Mouse (Mus musculus): ENCODE data around the gene Gpr180.
"Not testable (repeated sequence)": the region's sequence is repeated elsewhere in the genome, so short reads cannot be mapped to it uniquely, and the experiment has no call there.

The Gpr180 gene

GRCm38 (mm10) chr14:118151651-118152293 is 14.8 kb downstream of the Gpr180 start:
- DNase-seq (ENCODE audit: low read depth, low spot score), result peak; percentile 68

- DNase-seq (ENCODE audit: low read depth, low spot score), result no peak
Measured at GRCm38 (mm10) chr14:118152294-118152651, 15.3 kb downstream of the Gpr180 start.

GRCm38 (mm10) chr14:118156056-118156455 is 19.1 kb downstream of the Gpr180 start:
- DNase-seq (ENCODE audit: low read depth, low spot score), result not testable (repeated sequence)

- DNase-seq (ENCODE audit: low read depth, low spot score), result no peak
Measured at GRCm38 (mm10) chr14:118156740-118157139, 19.8 kb downstream of the Gpr180 start.

- peak; percentile 59 for DNase-seq (ENCODE audit: low read depth, low spot score)
Measured at GRCm38 (mm10) chr14:118157146-118157545, 20.2 kb downstream of the Gpr180 start.

- DNase-seq (ENCODE audit: low read depth, low spot score), result no peak
Measured at GRCm38 (mm10) chr14:118161751-118162150, 24.8 kb downstream of the Gpr180 start.

- peak; percentile 66 for DNase-seq (ENCODE audit: low read depth, low spot score)
Measured at GRCm38 (mm10) chr14:118162640-118163039, 25.7 kb downstream of the Gpr180 start.

GRCm38 (mm10) chr14:118168776-118169175 is 31.8 kb downstream of the Gpr180 start:
- DNase-seq (ENCODE audit: low read depth, low spot score), result no peak

- no peak for DNase-seq (ENCODE audit: low read depth, low spot score)
Measured at GRCm38 (mm10) chr14:118173590-118174203, 36.7 kb downstream of the Gpr180 start.

- DNase-seq (ENCODE audit: low read depth, low spot score), result no peak
Measured at GRCm38 (mm10) chr14:118175071-118175693, 38.2 kb downstream of the Gpr180 start.

- no peak for DNase-seq (ENCODE audit: low read depth, low spot score)
Measured at GRCm38 (mm10) chr14:118175694-118176085, 38.7 kb downstream of the Gpr180 start.

GRCm38 (mm10) chr14:118179251-118179650 is 42.3 kb downstream of the Gpr180 start:
- no peak for DNase-seq (ENCODE audit: low read depth, low spot score)

GRCm38 (mm10) chr14:118179701-118180100 is 42.7 kb downstream of the Gpr180 start:
- DNase-seq (ENCODE audit: low read depth, low spot score), result no peak

- DNase-seq (ENCODE audit: low read depth, low spot score), result peak; percentile 64
Measured at GRCm38 (mm10) chr14:118180117-118180557, 43.2 kb downstream of the Gpr180 start.

GRCm38 (mm10) chr14:118180711-118181177 is 43.8 kb downstream of the Gpr180 start:
- peak; percentile 87 for DNase-seq (ENCODE audit: low read depth, low spot score)

- DNase-seq (ENCODE audit: low read depth, low spot score), result no peak
Measured at GRCm38 (mm10) chr14:118191442-118191841, 54.5 kb downstream of the Gpr180 start.

- DNase-seq (ENCODE audit: low read depth, low spot score), result no peak
Measured at GRCm38 (mm10) chr14:118193001-118193628, 56.2 kb downstream of the Gpr180 start.

- DNase-seq (ENCODE audit: low read depth, low spot score), result no peak
Measured at GRCm38 (mm10) chr14:118193663-118194062, 56.7 kb downstream of the Gpr180 start.

GRCm38 (mm10) chr14:118194219-118194914 is 57.4 kb downstream of the Gpr180 start:
- no peak for DNase-seq (ENCODE audit: low read depth, low spot score)

GRCm38 (mm10) chr14:118197063-118197462 is 60.1 kb downstream of the Gpr180 start:
- DNase-seq (ENCODE audit: low read depth, low spot score), result no peak

GRCm38 (mm10) chr14:118200731-118201130 is 63.8 kb downstream of the Gpr180 start:
- no peak for DNase-seq (ENCODE audit: low read depth, low spot score)

GRCm38 (mm10) chr14:118202006-118202405 is 65.0 kb downstream of the Gpr180 start:
- no peak for DNase-seq (ENCODE audit: low read depth, low spot score)
